Mouse (Mus musculus) neutrophil, adult 5-6 weeks (primary cell): ENCODE measurements around the gene Gm44579. TPM values are rescaled to one million over a fixed set of nuclear protein-coding genes. Genes with fewer than 3 reads are reported as not detected.

ENCODE experiments used
- ATAC-seq: fragments of 151-379, 151-347 bp; 2 replicates; pipeline ENCODE4 v1.8.0; 2017; ENCODE audit warnings: mild to moderate bottlenecking, moderate TSS enrichment; ENCODE audit not compliant: insufficient number of reproducible peaks, poor library complexity, low FRiP score, severe bottlenecking; ENCODE audit errors: extremely low read depth
- total RNA-seq: library from RNA; stranded (forward); fragments of 200-1000 nt; gene quantifications from 2 replicates; pipeline ENCODE4 v1.2.3, GENCODE M21; 2017

Gm44579 gene
- not detected in 2 replicates for total RNA-seq

DNA sequence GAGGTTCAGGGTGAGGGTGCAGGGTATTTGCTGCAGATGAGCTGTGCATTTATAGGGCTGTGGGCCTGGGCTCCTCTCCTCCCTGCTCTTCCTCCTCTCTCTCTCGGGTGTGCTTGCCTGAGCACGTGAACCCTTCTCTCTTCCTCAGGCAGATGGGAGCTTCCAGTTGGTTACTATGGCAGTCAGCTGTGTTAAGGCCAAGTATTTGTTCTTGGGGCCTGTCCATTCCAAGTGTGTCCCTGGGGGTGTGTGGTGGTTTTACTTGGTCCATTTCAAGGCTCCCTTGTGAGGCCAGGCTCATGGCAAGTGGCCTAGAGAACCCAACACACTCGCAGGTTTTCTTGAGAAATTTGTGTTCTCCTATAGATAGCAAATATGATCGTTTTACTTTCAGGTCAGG, at the start of gene Gm44579, which contains the start of gene Olfr287:
TSS of gene Gm44579 (minus strand) at position 101 of the 400 bp plus-strand sequence.
TSS of gene Olfr287 (minus strand) at position 180 of the 400 bp plus-strand sequence.
- no peak for ATAC-seq

DNA sequence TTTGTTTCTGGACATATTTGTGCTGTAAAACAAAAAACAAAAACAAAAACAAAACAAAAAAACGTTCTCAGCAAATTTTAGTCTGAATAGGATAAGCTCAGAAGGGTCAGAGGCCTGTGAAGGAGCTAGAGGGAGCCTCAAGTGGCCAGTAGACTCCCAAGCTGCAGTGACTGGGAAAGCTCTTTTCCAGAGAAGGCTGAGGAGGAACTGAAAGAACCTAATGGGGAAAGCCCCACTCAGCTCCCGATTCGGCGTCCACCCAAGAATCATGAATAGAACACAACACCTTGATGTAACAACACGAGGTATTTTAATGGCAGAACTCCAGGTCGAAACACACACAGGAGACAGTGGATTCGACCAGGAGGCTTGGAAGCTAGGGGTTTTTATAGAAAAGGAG, 37.0 kb upstream of the Gm44579 start:
- ATAC-seq: no peak

DNA sequence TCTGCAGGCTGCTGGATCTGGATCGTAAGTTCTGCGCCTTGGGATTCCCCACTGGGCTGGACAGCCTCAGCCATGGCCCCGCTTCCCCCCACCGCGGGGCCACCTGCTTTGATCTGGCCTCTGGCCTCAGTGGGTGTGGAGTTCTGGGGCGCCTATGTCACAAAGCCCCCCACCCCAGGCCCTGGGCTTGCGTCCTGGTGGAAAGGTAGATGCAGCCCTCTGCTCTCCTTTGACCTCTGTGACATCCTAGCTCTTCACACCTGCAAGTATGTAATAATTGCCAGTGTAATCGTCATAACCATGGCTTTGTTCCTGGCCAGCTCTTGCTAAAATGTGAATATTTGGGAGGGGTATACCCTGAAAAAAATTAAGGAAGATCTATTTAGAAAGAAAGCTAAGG, 36.4 kb upstream of the Gm44579 start, which contains the start of gene H1fnt:
TSS of gene H1fnt (minus strand) at position 101 of the 400 bp plus-strand sequence.
- ATAC-seq: no peak

DNA sequence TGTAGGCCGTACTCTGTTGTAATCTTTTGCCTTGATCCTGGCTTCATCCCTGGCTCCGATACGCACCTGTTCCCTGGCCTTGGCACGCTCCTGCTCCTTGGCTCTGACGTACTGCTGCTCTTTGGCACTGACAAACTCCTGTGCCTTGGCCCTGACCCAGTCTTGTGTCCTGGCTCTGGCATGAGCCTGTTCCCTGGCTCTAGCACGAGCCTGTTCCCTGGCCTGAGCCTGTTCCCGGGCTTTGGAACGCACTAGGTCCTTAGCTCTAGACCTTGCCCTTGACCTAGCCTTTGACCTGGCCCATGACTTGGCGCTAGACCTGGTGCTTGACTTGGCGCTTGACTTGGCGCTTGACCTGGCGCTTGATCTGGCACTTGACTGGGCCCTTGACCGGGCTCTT, 35.5 kb upstream of the Gm44579 start:
- no peak for ATAC-seq

DNA sequence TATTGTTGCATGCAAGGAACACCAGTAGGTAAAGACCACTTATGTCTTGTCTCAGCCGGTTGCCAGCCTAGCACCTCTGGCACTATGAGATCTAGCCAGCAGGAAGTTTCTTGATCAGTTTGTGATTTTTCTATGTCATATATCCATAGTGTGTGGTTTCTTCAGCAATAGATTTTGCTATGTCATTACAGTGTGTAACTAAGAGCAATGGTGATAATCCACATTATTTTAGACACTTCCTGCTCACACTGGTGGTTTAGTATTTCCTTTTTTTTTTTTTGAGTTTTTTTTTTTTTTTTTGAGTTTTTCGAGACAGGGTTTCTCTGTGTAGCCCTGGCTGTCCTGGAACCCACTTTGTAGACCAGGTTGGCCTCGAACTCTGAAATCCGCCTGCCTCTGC, 14.7 kb upstream of the Gm44579 start:
- no peak for ATAC-seq

DNA sequence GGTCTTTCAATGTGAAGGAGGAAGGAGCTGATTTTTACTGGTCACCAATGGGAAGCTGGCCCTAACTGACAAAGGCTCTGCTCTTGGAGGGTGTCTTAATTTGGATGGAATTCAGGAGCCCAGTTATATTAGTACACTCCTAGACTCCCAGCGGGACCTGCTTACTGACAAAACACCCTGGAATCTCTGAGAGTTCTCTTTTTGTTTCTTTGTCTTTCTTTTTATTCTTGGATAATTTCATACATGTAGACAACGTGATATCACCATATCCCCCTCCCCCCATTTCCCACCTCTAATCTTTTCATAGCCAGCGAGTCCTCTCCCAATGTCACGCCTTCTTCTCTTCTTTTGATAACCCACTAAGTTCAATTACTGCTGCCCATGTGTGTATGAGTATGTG, 13.6 kb upstream of the Gm44579 start, which contains the start of gene Olfr286:
TSS of gene Olfr286 (minus strand) at position 101 of the 400 bp plus-strand sequence.
- no peak for ATAC-seq

DNA sequence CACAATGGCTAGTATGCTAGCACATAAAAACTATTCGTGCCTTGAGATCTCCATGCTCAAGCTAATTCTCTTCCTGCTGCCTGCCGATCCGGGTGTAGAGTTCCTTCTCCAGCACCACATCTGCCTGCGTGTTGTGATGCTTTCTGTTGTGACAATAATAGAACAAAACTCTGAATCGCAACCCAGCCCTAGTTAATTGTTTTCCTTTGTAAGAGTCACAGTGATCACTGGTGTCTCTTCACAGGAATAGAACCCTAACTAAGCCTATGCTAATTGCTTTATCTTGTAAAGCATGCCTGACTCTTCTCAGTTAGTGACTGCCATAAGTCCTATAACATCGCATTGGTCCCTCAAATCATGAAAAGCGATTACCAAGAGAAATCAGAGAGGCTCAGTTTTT, 5.3 kb upstream of the Gm44579 start:
- no peak for ATAC-seq

DNA sequence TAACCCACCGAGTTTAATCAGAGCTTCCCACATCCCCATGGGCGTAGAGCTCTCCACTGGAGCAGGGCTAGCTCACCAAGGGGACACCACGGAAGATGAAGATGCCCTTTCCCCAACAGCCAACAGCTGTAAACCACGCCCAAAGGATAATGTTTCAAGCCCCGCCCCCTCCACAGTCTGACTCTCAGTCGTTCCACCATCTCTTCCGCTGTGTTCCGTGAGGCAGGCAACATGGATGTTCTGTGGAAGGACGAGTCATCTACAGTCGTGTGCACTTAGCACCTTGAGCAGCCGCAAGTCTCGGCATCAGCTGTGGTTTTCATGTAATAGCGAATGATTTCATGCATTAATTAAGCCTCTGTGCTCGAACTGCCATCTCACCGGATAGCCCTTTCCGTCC, 4.8 kb upstream of the Gm44579 start:
- no peak for ATAC-seq

DNA sequence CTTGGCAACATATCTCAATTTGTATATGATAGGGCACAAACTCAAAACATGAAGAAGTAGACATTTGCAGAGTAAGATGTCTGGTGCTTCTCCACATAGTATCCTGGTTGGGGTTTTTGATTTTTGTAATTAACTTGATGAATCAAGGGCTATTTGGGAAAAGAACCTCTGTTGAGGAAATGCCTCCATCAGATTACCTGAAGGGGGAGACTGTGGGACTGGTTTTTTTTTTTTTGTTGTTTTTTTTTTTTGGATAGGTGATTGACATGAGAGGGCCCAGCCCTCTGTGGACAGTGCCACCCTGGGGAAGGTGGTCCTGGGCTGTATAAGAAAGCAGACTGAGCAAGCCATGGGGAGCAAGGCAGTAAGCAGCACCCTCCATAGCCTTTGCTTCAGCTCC, 1.6 kb upstream of the Gm44579 start:
- ATAC-seq: no peak

DNA sequence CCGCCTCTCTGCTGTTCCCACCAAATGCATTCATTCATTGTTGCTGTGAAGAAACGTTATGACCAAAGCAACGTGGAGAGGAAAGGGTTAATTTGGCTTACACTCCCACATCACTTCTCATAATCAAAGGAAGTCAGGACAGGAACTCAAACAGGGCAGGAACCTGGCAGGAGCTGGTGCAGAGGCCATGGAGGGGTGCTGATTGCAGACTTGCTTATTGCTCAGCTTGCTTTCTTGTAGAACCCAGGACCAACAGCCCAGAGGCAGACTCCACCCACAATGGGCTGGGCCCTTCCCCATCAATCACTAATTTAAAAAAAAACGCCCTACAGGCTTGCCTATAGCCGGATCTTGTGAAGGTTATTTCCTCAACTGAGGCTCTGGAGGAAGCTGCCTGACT, 6.6 kb downstream of the Gm44579 start:
- no peak for ATAC-seq

DNA sequence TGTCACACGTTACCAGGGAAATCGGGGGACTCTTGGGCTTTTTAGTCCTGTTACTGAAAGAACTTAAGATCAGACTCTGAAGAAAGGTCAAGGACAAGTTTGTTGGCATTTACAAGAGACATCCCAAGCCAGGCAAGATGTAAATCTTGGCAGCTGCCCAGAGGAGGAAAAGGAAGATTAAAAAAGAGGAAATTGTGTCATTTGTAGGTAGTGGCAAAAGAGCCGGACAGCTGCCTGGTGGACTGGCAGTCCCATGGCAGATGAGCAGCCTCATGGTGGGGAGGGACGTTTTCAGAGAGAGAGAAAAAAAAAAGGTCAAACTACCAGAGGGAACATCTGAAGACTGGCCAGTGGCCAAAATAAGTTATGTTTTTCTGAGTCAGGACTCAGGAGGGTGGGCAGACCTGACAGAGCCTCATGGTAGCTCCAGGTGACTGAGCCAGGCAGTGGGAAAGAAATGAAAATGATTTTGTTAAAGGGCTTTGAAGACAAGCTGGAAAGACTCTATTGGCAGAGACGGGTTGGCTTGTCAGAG, 7.4 kb downstream of the Gm44579 start:
- ATAC-seq: no peak

DNA sequence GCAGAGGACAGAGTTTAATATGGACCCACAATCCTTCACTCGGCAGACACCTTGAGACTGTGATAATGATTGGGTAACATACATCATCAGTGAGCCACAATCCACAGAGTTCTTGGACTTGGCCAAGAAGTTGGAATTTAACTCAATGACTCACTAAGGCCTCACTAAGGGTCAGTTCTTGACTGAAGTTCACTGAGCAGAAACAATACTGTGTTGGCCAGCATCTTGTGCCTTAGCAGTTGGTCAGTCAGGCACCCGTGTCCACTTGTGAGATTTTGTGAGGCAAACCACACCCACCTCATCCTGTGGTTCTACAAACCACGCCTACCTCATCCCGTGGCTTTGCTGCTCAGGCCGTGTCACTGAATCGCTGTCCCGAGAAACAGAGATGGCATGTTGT, 11.1 kb downstream of the Gm44579 start:
- no peak for ATAC-seq

DNA sequence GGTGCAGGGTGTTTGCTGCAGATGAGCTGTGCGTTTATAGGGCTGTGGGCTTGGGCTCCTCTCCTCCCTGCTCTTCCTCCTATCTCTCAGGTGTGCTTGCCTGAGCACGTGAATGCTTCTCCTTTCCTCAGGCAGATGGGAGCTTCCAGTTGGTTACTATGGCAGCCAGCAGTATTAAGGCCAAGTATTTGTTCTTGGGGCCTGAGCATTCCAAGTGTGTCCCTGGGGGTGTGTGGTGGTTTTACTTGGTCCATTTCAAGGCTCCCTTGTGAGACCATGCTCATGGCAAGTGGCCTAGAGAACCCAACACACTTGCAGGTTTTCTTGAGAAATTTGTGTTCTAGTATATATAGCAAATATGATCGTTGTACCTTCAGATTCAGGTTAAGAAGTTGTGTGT, 25.3 kb downstream of the Gm44579 start, which contains the start of gene Olfr288:
TSS of gene Olfr288 (minus strand) at position 101 of the 400 bp plus-strand sequence.
- ATAC-seq: no peak

DNA sequence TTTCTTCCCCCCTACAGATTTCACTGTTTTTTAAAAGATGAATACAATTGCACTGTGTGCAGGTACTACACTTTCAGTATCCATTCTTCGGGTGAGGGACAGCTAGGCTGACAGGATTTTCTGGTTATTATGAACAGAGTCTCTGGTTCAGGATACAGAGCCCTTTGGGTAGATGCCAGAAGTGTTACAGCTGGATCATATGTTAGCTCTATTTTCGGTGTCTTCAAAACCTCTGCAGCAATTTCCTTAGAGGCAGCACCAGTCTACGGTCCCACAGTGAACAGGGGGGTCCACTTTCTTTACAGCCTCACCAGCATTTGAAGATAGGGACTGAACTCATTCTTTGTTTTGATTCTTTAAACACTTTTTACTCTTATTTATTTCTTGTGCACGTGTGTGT, 36.3 kb downstream of the Gm44579 start:
- ATAC-seq: no peak

DNA sequence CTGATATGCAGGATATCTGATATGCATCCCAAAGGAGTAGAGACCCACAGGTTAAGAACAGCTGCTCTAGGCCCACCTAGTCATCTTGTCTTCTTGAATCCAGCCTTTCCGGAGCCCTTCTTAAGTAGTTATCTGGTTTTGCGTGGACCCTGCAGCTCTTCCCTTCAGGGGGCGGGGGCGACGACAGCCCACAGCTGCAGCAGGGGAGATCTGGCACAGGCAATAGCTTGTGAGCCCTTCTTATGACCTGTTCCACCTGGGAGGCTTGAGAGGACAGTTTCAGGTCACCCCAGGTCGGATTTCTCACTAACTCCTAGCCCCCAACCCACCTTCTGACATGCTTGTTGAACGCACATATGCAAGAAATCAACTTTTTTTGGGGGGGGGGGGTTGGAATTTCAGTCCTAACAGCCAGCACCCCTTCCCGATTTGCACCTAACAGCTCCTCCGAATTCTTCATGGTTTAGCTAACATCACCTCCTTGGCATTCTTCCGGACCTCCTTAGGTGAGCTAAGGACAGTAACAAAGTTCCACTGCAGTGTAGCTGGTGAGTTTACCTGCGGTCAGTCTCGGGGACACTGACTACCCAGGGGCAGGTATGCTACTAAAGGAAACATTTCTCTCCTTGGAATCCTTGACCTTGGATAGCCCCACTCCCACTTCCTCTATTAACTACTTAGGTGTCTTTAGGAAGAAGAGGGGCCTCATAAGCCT, 38.8 kb downstream of the Gm44579 start:
- no peak for ATAC-seq

DNA sequence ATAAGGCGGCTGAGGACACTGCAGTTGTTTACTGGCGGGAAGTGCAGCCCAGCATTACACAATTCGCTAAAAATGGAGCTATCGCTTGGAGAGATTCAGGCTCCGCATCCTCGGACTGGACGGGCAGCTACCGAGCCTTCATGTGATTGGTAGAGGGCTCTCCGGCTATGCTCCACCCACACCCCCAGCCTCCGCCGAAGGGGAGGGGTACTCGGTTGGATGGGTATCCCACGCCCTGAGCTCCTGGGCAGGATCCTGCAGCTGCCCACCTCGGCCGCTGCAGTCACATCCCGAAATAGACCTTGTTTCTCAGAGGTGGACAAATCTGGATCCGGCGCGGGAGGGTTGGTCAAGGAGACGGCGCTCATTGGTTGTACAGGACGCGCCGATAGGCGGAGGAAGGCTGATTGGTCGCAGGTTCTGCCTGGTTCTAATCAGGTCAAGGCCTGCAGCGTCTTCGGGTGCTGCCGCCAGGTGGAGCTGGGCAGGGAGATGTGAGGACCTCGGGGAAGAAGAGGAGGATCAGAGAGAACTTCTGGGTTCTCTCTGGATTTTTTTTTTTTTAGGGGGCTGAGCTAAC, 39.6 kb downstream of the Gm44579 start:
- ATAC-seq: peak; percentile 89

DNA sequence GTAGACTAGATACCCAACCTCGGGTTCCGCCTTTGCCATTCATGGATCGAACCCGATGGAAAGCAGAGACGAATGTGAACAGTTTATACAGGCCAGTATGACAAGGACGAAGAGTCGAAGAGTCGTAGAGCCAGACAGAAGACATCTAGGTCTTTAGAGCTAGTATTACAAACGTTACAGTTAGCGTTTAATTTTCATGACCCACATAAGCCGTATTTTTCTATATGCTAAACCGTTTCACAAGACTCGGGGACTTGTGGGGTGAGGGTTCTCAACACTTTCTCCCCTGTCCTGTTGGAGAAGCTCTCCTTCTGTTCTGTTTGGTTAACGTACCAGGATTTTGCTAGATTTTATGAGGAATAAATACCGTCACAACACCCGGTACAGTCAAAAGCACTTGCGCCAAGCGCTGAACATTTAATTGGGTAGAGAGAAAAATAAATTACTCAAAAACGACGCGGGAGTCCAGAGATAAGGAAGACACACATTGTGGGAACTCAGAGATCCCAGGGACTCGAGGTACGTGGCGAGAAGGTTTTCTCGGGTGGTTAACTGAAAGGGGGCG, 40.1 kb downstream of the Gm44579 start:
- no peak for ATAC-seq

DNA sequence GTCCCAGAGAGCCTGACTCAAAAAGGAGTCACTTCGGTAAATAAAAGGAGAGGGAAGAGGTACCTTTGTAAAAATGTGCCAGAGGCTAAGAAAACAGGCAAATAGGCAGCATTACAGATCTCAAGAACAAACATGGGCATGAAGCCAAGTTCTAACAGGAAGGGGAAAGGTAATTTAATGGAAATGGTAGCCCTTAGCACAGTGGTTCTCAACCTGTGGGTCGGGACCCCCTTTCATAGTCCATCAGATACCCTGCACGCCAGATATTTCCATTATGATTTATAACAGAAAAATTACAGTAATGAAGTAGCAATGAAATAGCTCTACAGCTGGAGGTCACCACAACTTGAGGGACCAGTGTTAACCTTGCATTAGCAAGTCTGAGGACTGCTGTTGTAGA, 43.5 kb downstream of the Gm44579 start:
- no peak for ATAC-seq

DNA sequence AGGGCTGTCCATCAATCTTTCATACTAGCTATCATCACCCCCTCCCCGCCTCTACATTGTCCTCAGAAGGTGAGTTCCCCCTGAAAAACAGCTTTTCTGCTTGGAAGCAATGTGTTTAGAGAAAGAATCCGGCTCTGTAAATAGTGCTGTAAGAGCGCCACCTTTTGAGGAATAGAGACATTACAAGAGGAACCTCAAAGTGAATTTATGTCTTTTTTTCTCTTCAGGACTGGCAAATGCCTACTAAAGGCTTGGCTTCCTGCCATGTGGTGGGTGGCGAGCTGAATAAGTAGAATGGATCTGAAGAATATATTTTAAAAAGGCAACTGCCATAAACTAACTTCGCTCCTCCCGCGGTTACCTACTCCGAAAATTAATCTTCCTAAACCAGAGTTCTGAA, 47.0 kb downstream of the Gm44579 start:
- ATAC-seq: no peak

DNA sequence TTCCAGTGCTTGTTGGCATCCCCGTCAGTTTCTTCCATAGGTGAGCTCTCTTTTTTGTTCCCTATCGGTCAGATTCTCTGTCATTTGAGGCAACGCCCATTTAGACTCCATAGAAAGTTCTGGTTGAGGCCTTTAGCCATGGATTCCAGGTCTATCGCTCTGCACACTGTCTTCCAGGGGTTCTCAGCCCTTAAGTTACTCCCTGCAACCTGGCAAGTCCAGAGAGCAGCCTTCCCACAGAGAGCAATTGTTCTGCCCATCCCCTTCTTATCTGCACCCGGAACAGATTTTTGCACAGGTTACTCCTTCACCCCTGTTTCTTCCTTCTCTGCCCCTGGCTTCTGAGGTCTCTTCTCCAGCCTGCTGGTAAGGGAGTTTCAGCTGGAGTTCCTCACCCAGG, 48.7 kb downstream of the Gm44579 start:
- ATAC-seq: no peak
